Mouse (Mus musculus) ES-E14 (cell line): Measurements from ENCODE around the gene Stxbp5l. TPM values are rescaled to one million over a fixed set of nuclear protein-coding genes. Genes with fewer than 3 reads are reported as not detected.

Experiments used
- DNase-seq: peaks from one replicate; pipeline ENCODE4 v3.0.0-alpha.2; 2013; ENCODE audit warnings: low read depth, low spot score
- H3K27ac ChIP-seq: 2 replicates; pipeline ENCODE4 v1.5.1; 2012; ENCODE audit warnings: low read depth, mild to moderate bottlenecking, low read length, moderate library complexity, mixed read lengths; ENCODE audit not compliant: poor library complexity, insufficient read depth, severe bottlenecking
- H3K36me3 ChIP-seq: 2 replicates; pipeline ENCODE4 v1.6.1; 2012; ENCODE audit warnings: mild to moderate bottlenecking, low read length, moderate library complexity, mixed read lengths; ENCODE audit not compliant: control insufficient read depth, poor library complexity, insufficient read depth, severe bottlenecking
- H3K4me1 ChIP-seq, 2 experiments: fragments of 150-350 bp in 1 of 2; sonication (generic) in 1 of 2; 2 replicates each; pipeline ENCODE4 v1.6.1; 2012; ENCODE audit warnings: low read length in 2 of 2, mild to moderate bottlenecking in 1 of 2, mixed read lengths in 1 of 2; ENCODE audit not compliant: control insufficient read depth in 2 of 2, insufficient read depth in 2 of 2, poor library complexity in 1 of 2
- H3K4me3 ChIP-seq, 2 experiments: fragments of 150-350 bp in 1 of 2; sonication (generic) in 1 of 2; 2 replicates each; pipeline ENCODE4 v1.5.1; 2012; ENCODE audit warnings: low read length in 2 of 2, low read depth in 1 of 2, mild to moderate bottlenecking in 1 of 2, mixed read lengths in 1 of 2; ENCODE audit not compliant: insufficient read depth in 1 of 2, poor library complexity in 1 of 2, severe bottlenecking in 1 of 2
- H3K9ac ChIP-seq: 2 replicates; pipeline ENCODE4 v1.6.1; 2012; ENCODE audit warnings: low read depth, mild to moderate bottlenecking, low read length, mixed read lengths; ENCODE audit not compliant: poor library complexity, insufficient read depth, severe bottlenecking
- H3K9me3 ChIP-seq: fragments of 150-350 bp; sonication (generic); 2 replicates; pipeline ENCODE4 v1.6.1; 2012; ENCODE audit warnings: low read depth, mild to moderate bottlenecking, low read length; ENCODE audit not compliant: control insufficient read depth, insufficient read depth
- CHD2 ChIP-seq: IDR thresholded peaks from 2 replicates; pipeline ENCODE4 v1.6.1; 2014; ENCODE audit warnings: mild to moderate bottlenecking, low read depth, low read length, inconsistent platforms
- HCFC1 ChIP-seq: IDR thresholded peaks from 2 replicates; pipeline ENCODE4 v1.6.1; 2012; ENCODE audit warnings: low read length, inconsistent platforms, borderline replicate concordance; ENCODE audit not compliant: insufficient read depth
- MAFK ChIP-seq: IDR thresholded peaks from 2 replicates; pipeline ENCODE4 v1.6.1; 2014; ENCODE audit warnings: mild to moderate bottlenecking, low read depth, low read length, inconsistent platforms; ENCODE audit not compliant: insufficient read depth
- ZC3H11A ChIP-seq: IDR thresholded peaks from 2 replicates; pipeline ENCODE4 v1.6.1; 2012; ENCODE audit warnings: low read depth, mild to moderate bottlenecking, inconsistent platforms, low read length, borderline replicate concordance
- ZNF384 ChIP-seq: IDR thresholded peaks from 2 replicates; pipeline ENCODE4 v1.6.1; 2012; ENCODE audit warnings: low read depth, low read length, inconsistent platforms
- in situ Hi-C, 2 experiments: fragments of 600-800 bp; cut with MboI; formaldehyde crosslinking; loops; one replicate each; pipeline ENCODE4 v1.15.1; 2025; ENCODE audit warnings: low sequenced_read_pairs in 2 of 2, inconsistent platforms in 1 of 2; ENCODE audit not compliant: unreplicated experiment in 2 of 2
- total RNA-seq: library from RNA; depleted of rRNA; stranded (reverse); fragments of 300-350 nt; gene quantifications from 2 replicates; pipeline ENCODE4 v1.2.3, GENCODE M21; 2012

Stxbp5l gene
- total RNA-seq, 1 experiment = 0.31 TPM

DNA sequence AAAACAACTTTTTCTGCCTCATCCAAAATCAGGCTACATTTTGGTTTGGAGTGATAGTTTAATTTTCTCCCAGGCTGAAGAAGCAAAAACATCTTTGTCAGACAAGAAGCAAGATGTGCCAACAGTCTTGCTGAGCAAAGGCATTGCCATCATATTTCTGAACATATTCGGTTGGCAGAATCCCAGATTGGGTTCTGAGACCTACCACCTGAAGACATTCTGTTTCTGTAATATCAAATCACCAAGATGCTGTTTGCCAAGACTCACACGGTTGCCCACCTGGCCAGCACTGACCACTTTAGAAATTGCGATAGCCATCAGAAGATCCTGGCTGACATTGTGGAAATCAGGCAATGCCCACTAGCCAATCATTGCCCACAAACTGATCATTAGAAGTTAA is 37.1 kb upstream of the Stxbp5l start:
- TF ChIP-seq MAFK = no peak
- no peak for TF ChIP-seq HCFC1
- TF ChIP-seq ZNF384 = no peak
- no peak for TF ChIP-seq ZC3H11A
- no peak for TF ChIP-seq CHD2
- DNase-seq = no peak
- Histone ChIP-seq H3K27ac (no peak overlapping the region), H3K36me3 (no peaks in the 10 kb centered on the region), H3K4me1 (no peaks in the 10 kb centered on the region), H3K4me3 (no peak overlapping the region), H3K9me3 (no peaks in the 10 kb centered on the region), H3K9ac (no peak overlapping the region)
- in situ Hi-C loops = no loop called here

DNA sequence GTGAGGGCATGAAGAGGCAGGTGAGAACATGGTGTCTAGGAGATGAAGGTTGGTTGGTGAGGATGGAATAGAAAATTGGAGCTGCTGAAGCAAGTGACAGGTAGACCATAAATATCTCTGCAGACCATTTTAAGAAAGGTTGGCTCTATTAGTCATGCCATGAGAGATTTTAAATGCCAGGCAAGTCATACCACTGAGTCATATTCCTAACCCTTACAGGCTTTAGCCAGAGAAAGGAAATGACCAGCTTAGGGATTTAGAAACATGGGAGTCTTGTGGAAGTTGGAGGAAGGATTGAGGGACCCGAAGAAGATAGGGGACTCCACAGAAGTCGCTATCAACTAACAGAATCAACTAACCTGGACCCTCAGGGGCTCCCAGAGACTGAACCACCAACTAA is 35.8 kb upstream of the Stxbp5l start:
- no peaks in the 10 kb centered on the region for H3K9me3 ChIP-seq
- H3K4me1 ChIP-seq = no peaks in the 10 kb centered on the region
- H3K36me3 ChIP-seq = no peaks in the 10 kb centered on the region
- H3K27ac ChIP-seq = no peak overlapping the region
- no peak overlapping the region for H3K9ac ChIP-seq
- no peak for DNase-seq
- H3K4me3 ChIP-seq = no peak overlapping the region
- no peak for TF ChIP-seq CHD2
- TF ChIP-seq HCFC1 = no peak
- TF ChIP-seq ZNF384 = no peak
- TF ChIP-seq ZC3H11A = no peak
- no peak for TF ChIP-seq MAFK
- in situ Hi-C loops = no loop called here

DNA sequence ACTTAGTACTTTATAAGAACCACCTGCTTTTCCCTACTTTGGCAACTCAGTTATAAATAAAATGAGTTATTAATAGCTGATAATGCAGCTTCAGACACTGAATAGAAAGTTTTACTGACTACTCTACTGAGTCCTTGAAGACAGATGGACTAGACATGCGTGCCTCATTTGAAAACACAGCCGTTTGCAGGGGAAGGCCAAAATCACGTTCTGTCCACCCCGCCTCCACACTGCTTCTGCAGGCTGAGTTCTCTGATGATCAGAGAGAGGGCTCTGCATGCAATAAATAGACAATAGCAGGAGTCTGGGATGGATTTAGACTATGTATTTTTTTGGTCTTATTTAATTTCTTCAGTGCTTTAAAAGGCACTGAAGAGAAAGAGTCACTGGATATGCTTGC is 20.8 kb upstream of the Stxbp5l start:
- Histone ChIP-seq H3K4me1 (no peaks in the 10 kb centered on the region), H3K9ac (no peak overlapping the region), H3K27ac (no peak overlapping the region), H3K36me3 (no peaks in the 10 kb centered on the region), H3K9me3 (no peaks in the 10 kb centered on the region), H3K4me3 (no peak overlapping the region)
- in situ Hi-C loops = no loop called here
- DNase-seq = no peak
- TF ChIP-seq MAFK (no peak), ZNF384 (no peak), HCFC1 (no peak)

DNA sequence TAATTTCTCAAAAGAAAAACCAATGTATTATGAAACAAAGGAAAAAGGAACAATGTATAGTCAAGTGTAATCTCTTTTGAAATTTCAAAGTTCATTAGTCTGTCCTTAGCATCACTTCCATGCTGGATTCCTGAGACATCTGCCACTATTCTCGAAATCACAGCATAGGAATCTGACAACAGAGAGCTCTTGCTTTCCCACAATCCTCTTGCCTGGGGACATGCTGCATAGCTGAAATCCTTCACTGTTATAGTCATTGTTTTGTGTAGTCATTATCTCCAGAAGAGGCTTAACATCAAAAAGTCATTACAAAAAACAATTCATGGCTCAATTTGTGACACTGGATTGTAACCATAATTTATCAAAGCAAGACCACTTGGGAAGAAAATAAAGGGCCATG is 20.2 kb upstream of the Stxbp5l start:
- H3K4me1 ChIP-seq = no peaks in the 10 kb centered on the region
- H3K27ac ChIP-seq = no peak overlapping the region
- H3K36me3 ChIP-seq = no peaks in the 10 kb centered on the region
- no peak for DNase-seq
- in situ Hi-C loops = no loop called here
- no peak overlapping the region for H3K4me3 ChIP-seq
- no peak for TF ChIP-seq ZNF384
- TF ChIP-seq HCFC1 = no peak
- TF ChIP-seq CHD2 = no peak
- TF ChIP-seq MAFK = no peak
- TF ChIP-seq ZC3H11A = no peak
- no peaks in the 10 kb centered on the region for H3K9me3 ChIP-seq
- H3K9ac ChIP-seq = no peak overlapping the region

DNA sequence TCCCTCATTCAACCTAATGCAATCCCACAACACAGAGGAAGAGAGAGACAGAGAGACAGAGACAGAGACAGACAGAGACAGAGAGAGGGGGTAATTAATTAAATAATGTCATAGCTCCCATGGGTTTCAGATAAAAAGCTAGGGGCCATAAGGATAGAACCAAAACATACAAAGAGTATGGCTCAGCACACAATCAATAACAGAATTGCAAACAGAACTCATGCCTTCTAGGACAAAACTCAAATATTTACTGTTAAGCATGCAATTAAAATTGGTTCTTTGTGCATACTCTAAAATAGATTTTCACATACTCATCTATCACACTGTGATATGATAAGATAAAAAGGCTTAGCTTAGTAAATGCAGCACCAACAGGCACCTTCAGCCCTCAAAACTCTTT is 5.2 kb upstream of the Stxbp5l start:
- DNase-seq = no peak
- Histone ChIP-seq H3K27ac (no peak overlapping the region), H3K4me1 (no peaks in the 10 kb centered on the region), H3K36me3 (no peaks in the 10 kb centered on the region), H3K4me3 (no peak overlapping the region), H3K9me3 (no peaks in the 10 kb centered on the region), H3K9ac (no peak overlapping the region)
- TF ChIP-seq ZNF384 (no peak), HCFC1 (no peak), ZC3H11A (no peak), MAFK (no peak), CHD2 (no peak)
- in situ Hi-C loops = no loop called here
